Mouse (Mus musculus) ES-E14 (cell line): ENCODE measurements around the gene Gm38431. TPM values are rescaled to one million over a fixed set of nuclear protein-coding genes. Genes with fewer than 3 reads are reported as not detected.

Experiments
- DNase-seq: peaks from one replicate; pipeline ENCODE4 v3.0.0-alpha.2; 2013; ENCODE audit warnings: low read depth, low spot score
- H3K27ac ChIP-seq: 2 replicates; pipeline ENCODE4 v1.5.1; 2012; ENCODE audit warnings: low read depth, mild to moderate bottlenecking, low read length, moderate library complexity, mixed read lengths; ENCODE audit not compliant: poor library complexity, insufficient read depth, severe bottlenecking
- H3K36me3 ChIP-seq: 2 replicates; pipeline ENCODE4 v1.6.1; 2012; ENCODE audit warnings: mild to moderate bottlenecking, low read length, moderate library complexity, mixed read lengths; ENCODE audit not compliant: control insufficient read depth, poor library complexity, insufficient read depth, severe bottlenecking
- H3K4me1 ChIP-seq, 2 experiments: fragments of 150-350 bp in 1 of 2; sonication (generic) in 1 of 2; 2 replicates each; pipeline ENCODE4 v1.6.1; 2012; ENCODE audit warnings: low read length in 2 of 2, mild to moderate bottlenecking in 1 of 2, mixed read lengths in 1 of 2; ENCODE audit not compliant: control insufficient read depth in 2 of 2, insufficient read depth in 2 of 2, poor library complexity in 1 of 2
- H3K4me3 ChIP-seq, 2 experiments: fragments of 150-350 bp in 1 of 2; sonication (generic) in 1 of 2; 2 replicates each; pipeline ENCODE4 v1.5.1; 2012; ENCODE audit warnings: low read length in 2 of 2, low read depth in 1 of 2, mild to moderate bottlenecking in 1 of 2, mixed read lengths in 1 of 2; ENCODE audit not compliant: insufficient read depth in 1 of 2, poor library complexity in 1 of 2, severe bottlenecking in 1 of 2
- H3K9ac ChIP-seq: 2 replicates; pipeline ENCODE4 v1.6.1; 2012; ENCODE audit warnings: low read depth, mild to moderate bottlenecking, low read length, mixed read lengths; ENCODE audit not compliant: poor library complexity, insufficient read depth, severe bottlenecking
- H3K9me3 ChIP-seq: fragments of 150-350 bp; sonication (generic); 2 replicates; pipeline ENCODE4 v1.6.1; 2012; ENCODE audit warnings: low read depth, mild to moderate bottlenecking, low read length; ENCODE audit not compliant: control insufficient read depth, insufficient read depth
- CHD2 ChIP-seq: IDR thresholded peaks from 2 replicates; pipeline ENCODE4 v1.6.1; 2014; ENCODE audit warnings: mild to moderate bottlenecking, low read depth, low read length, inconsistent platforms
- HCFC1 ChIP-seq: IDR thresholded peaks from 2 replicates; pipeline ENCODE4 v1.6.1; 2012; ENCODE audit warnings: low read length, inconsistent platforms, borderline replicate concordance; ENCODE audit not compliant: insufficient read depth
- MAFK ChIP-seq: IDR thresholded peaks from 2 replicates; pipeline ENCODE4 v1.6.1; 2014; ENCODE audit warnings: mild to moderate bottlenecking, low read depth, low read length, inconsistent platforms; ENCODE audit not compliant: insufficient read depth
- ZC3H11A ChIP-seq: IDR thresholded peaks from 2 replicates; pipeline ENCODE4 v1.6.1; 2012; ENCODE audit warnings: low read depth, mild to moderate bottlenecking, inconsistent platforms, low read length, borderline replicate concordance
- ZNF384 ChIP-seq: IDR thresholded peaks from 2 replicates; pipeline ENCODE4 v1.6.1; 2012; ENCODE audit warnings: low read depth, low read length, inconsistent platforms
- in situ Hi-C, 2 experiments: fragments of 600-800 bp; cut with MboI; formaldehyde crosslinking; loops; one replicate each; pipeline ENCODE4 v1.15.1; 2025; ENCODE audit warnings: low sequenced_read_pairs in 2 of 2, inconsistent platforms in 1 of 2; ENCODE audit not compliant: unreplicated experiment in 2 of 2
- total RNA-seq: library from RNA; depleted of rRNA; stranded (reverse); fragments of 300-350 nt; gene quantifications from 2 replicates; pipeline ENCODE4 v1.2.3, GENCODE M21; 2012

Gene Gm38431
- total RNA-seq, 1 experiment = 18.5 TPM

DNA sequence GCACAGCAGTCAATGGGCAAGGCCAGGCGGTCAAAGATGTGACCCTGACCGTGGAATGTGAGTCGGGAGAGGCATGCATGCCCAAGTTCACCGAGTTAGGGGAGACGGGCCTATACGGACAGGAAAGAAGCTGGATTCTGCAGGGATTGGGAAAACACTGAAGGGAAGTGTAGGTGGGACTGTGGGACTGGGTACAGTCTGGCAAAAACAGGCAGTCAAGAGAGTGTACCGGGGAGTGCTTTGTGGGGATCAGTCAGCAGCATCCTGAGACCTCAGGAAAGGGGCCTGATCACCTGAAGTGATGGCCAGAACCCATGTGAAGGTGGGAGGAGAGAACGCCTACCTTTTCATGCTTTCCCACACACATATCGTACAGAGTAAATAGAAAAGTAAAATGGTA lies 56.2 kb downstream of the Gm38431 start:
- Histone ChIP-seq H3K4me3 (peak overlapping the region in 1 of 2 experiments; percentile 13; a peak in 1 of 4 replicates), H3K9ac (no peak overlapping the region), H3K4me1 (peaks cover 0 to 37% of the 10 kb centered on the region in 2 experiments; a peak in 3 of 4 replicates)

DNA sequence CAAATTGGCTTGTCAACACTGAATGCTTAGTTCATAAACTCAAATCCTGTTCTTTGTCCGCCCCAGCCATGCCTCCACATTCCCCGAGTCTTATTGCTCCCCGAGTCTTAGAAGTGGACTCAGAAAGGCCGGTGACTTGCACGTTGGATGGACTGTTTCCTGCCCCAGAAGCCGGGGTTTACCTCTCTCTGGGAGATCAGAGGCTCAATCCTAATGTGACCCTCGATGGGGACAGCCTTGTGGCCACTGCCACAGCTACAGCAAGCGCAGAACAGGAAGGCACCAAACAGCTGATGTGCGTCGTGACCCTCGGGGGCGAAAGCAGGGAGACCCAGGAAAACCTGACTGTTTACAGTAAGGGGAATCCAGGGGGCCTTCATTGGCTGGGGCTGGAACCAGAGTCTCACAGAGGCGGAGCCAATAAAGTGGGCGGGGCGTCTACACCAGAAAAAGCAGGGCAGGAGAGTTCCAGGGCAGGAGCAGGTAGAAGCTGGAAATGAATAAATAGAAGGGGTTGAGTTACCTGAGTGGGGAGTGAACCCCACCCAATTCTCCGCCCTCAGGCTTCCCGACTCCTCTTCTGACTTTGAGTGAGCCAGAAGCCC lies 57.2 kb downstream of the Gm38431 start:
- no peaks in the 10 kb centered on the region for H3K36me3 ChIP-seq
- no peaks in the 10 kb centered on the region for H3K9me3 ChIP-seq
- H3K4me3 ChIP-seq = peak overlapping the region in 1 of 2 experiments; percentile 38; a peak in 2 of 4 replicates
- in situ Hi-C loops = no loop called here
- H3K4me1 ChIP-seq = peaks cover 0 to 44% of the 10 kb centered on the region in 2 experiments; a peak in 3 of 4 replicates
- TF ChIP-seq HCFC1 (no peak), ZNF384 (no peak), ZC3H11A (no peak), CHD2 (no peak), MAFK (no peak)
- DNase-seq = peak; percentile 81
- H3K9ac ChIP-seq = no peak overlapping the region
- no peak overlapping the region for H3K27ac ChIP-seq

More for the DNA sequence above, 56.2 kb downstream of the Gm38431 start:
- H3K9me3 ChIP-seq = no peaks in the 10 kb centered on the region
- DNase-seq = no peak
- no peak overlapping the region; the same call in 1 of the 2 replicates for H3K27ac ChIP-seq
- TF ChIP-seq ZC3H11A (no peak), CHD2 (no peak), ZNF384 (no peak), HCFC1 (no peak), MAFK (no peak)
- in situ Hi-C loops = no loop called here
- no peaks in the 10 kb centered on the region for H3K36me3 ChIP-seq

DNA sequence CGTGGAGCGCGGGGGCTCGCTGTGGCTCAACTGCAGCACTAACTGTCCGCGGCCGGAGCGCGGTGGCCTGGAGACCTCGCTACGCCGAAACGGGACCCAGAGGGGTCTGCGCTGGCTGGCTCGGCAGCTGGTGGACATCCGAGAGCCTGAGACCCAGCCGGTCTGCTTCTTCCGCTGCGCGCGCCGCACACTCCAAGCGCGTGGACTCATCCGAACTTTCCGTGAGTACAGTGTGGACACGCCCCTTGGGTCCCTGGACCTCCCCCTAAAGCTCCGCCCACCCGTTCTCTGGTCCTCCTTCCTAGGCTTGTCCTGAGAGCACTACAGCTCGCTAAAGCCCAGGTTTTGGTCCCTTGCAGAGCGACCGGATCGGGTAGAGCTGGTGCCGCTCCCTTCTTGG lies 58.7 kb downstream of the Gm38431 start:
- peak; percentile 94 for DNase-seq
- Histone ChIP-seq H3K4me1 (peaks cover 6 to 46% of the 10 kb centered on the region in 2 experiments), H3K27ac (no peak overlapping the region), H3K9me3 (no peaks in the 10 kb centered on the region), H3K9ac (peak overlapping the region; percentile 51), H3K4me3 (peak overlapping the region; percentile 61 to 85), H3K36me3 (peaks cover 2% of the 10 kb centered on the region; the same call in 1 of the 2 replicates)
- in situ Hi-C loops = no loop called here
- TF ChIP-seq ZC3H11A (no peak), ZNF384 (no peak), MAFK (no peak), HCFC1 (no peak), CHD2 (no peak)

DNA sequence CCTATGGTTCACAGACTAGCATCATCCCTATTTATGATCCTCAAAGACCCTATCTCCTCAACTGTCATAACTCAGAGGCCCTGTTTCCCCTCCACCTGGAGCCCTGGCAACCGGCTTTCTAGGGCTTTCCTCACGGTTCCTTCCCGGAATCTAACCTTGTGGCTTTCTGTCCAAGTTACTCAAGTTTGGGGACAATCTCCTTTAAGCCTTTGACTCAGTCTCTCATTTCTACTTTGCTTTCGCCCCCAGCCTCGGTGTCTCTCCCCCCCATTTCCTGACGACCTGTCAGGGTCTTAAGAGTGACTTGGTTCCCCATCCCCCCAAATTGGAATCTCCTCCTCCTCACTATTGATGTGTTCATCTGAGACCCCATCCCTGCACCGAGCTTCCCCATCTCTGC lies 59.3 kb downstream of the Gm38431 start:
- no peak overlapping the region; the same call in 1 of the 2 replicates for H3K9ac ChIP-seq
- H3K4me3 ChIP-seq = peak overlapping the region; percentile 67 to 85
- H3K9me3 ChIP-seq = no peaks in the 10 kb centered on the region
- no peak for DNase-seq
- in situ Hi-C loops = no loop called here
- peaks cover 8 to 46% of the 10 kb centered on the region in 2 experiments for H3K4me1 ChIP-seq
- TF ChIP-seq ZC3H11A = no peak
- no peak for TF ChIP-seq ZNF384
- TF ChIP-seq HCFC1 = no peak
- TF ChIP-seq CHD2 = no peak
- TF ChIP-seq MAFK = no peak
- H3K27ac ChIP-seq = no peak overlapping the region
- H3K36me3 ChIP-seq = peaks cover 8% of the 10 kb centered on the region
